Mouse (Mus musculus) forebrain, embryonic 12.5 days (tissue): ENCODE data around the gene Mlxipl. TPM values are rescaled to one million over a fixed set of nuclear protein-coding genes. Genes with fewer than 3 reads are reported as not detected.
A peak's percentile ranks its signal among the peaks of the same experiment; 100 is the strongest.

Source experiments
- ATAC-seq: fragments of 200-750 bp; cut with Nextera tagmentation; 2 replicates; pipeline ENCODE4 v1.8.0; 2017; ENCODE audit warnings: moderate TSS enrichment; ENCODE audit not compliant: low FRiP score
- H3K27ac ChIP-seq: fragments of 300-500 bp; sonication (generic); 2 replicates; pipeline ENCODE4 v1.5.1; 2016; ENCODE audit warnings: mild to moderate bottlenecking
- H3K27me3 ChIP-seq: fragments of 300-500 bp; sonication (generic); 2 replicates; pipeline ENCODE4 v1.6.1; 2016; ENCODE audit warnings: mild to moderate bottlenecking
- H3K36me3 ChIP-seq: fragments of 300-500 bp; sonication (generic); replicated peaks from 2 replicates; pipeline ENCODE4 v1.6.1; 2016; ENCODE audit warnings: mild to moderate bottlenecking
- H3K4me1 ChIP-seq: fragments of 300-500 bp; sonication (generic); 2 replicates; pipeline ENCODE4 v1.6.1; 2016
- H3K4me2 ChIP-seq: fragments of 300-500 bp; sonication (generic); 2 replicates; pipeline ENCODE4 v1.6.1; 2016; ENCODE audit warnings: mild to moderate bottlenecking, moderate library complexity
- H3K4me3 ChIP-seq: fragments of 300-500 bp; sonication (generic); replicated peaks from 2 replicates; pipeline ENCODE4 v1.5.1; 2016; ENCODE audit warnings: mild to moderate bottlenecking
- H3K9ac ChIP-seq: fragments of 300-500 bp; sonication (generic); 2 replicates; pipeline ENCODE4 v1.6.1; 2016; ENCODE audit warnings: mild to moderate bottlenecking
- H3K9me3 ChIP-seq: fragments of 300-500 bp; sonication (generic); 2 replicates; pipeline ENCODE4 v1.6.1; 2016
- WGBS: fragments of 180-500 bp; shearing (Covaris S2); methylation state at CpG from one replicate; pipeline ENCODE4 v1.1.7; 2016; 5-methylcytosine and 5-hydroxymethylcytosine counted together
- polyA plus RNA-seq: library from polyadenylated mRNA; unstranded; fragments of >200 nt; fragmentation: Nextera tagmentation; extraction: Ambion mirVana; gene quantifications from 2 replicates; pipeline ENCODE4 v1.2.1, GENCODE M21; 2016

Gene Mlxipl
- polyA plus RNA-seq, 1 experiment from 2014 or later: 2.7 TPM

DNA sequence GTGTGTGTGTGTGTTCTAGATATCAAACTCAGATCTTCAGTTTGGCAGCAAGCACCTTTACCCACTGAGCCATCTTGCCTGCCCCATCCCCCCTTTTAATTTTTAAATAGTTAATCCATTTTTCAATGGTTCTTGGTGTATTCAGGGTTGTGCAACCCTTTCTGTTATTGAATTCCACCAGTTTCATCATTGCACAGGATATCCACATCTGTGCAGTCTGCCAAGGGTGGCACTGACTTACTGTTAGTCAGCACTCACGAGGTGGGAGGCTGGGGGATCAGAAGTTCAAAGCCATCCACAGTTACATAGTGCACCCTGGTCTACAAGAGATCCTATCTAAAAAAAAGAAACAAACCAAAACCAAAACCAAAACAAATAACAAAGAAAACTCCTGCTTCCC is 11.3 kb downstream of the Mlxipl start:
- no peak overlapping the region for H3K4me2 ChIP-seq
- ATAC-seq: no peak
- H3K4me3 ChIP-seq: no peak overlapping the region
- no peaks in the 10 kb centered on the region for H3K9me3 ChIP-seq
- no peak overlapping the region for H3K27ac ChIP-seq
- no peaks in the 10 kb centered on the region for H3K36me3 ChIP-seq
- H3K9ac ChIP-seq: no peak overlapping the region
- peaks cover 16% of the 10 kb centered on the region for H3K27me3 ChIP-seq
- 74% methylated on average over 1 of the region's 1 CpGs for WGBS
- no peaks in the 10 kb centered on the region for H3K4me1 ChIP-seq

DNA sequence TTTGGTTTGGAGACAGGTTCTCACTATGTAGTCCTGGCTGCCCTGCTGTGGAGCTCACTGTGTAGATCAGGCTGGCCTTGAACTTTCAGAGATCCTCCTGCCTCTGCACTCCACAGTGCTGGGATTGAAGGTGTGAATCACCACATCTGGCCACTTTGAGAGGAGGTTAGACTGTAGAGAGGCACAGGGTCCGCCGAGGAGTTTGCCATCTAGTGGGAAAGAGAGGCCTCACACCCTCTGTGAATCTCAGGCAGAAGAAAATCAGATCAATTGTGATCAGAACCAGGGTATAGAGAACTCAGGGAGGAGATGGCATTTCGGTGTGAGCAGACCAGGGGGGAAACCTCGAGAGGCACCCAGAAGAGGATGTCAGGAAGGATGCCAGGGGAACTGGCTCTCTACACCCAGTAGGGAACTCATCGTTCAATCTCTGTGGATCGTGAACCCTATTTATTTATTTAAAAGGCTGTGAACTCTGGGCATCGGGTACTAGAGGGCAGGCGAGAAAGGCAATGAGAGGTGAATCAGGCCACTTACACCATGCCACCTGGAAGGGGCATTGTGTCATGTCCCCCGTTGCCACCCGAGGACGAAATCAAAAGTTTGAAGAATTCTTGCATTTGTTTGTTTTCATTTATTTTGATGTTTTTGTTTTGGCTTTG is 14.4 kb downstream of the Mlxipl start:
- Histone ChIP-seq H3K4me3 (no peak overlapping the region), H3K9me3 (no peaks in the 10 kb centered on the region), H3K4me1 (peaks cover 16% of the 10 kb centered on the region), H3K36me3 (no peaks in the 10 kb centered on the region), H3K27me3 (peaks cover 46% of the 10 kb centered on the region), H3K27ac (no peak overlapping the region), H3K9ac (no peak overlapping the region), H3K4me2 (no peak overlapping the region)
- WGBS: 69% methylated on average over 11 of the region's 11 CpGs
- ATAC-seq: no peak

- Histone ChIP-seq H3K9ac (peak overlapping the region; percentile 49; the same call in 1 of the 2 replicates), H3K4me2 (peak overlapping the region; percentile 79), H3K27me3 (peaks cover 68% of the 10 kb centered on the region), H3K9me3 (no peaks in the 10 kb centered on the region), H3K4me1 (peaks cover 16% of the 10 kb centered on the region), H3K36me3 (no peaks in the 10 kb centered on the region), H3K27ac (no peak overlapping the region), H3K4me3 (peak overlapping the region; percentile 49)
- ATAC-seq: peak; percentile 94
- WGBS: under 1% methylated on average over 48 of the region's 48 CpGs
Measured at GRCm38 (mm10) chr5:135106758-135107256, 17.1 kb downstream of the Mlxipl start.

GRCm38 (mm10) chr5:135107521-135108501 is 18.1 kb downstream of the Mlxipl start:
- H3K4me1 ChIP-seq: peaks cover 16% of the 10 kb centered on the region
- H3K27ac ChIP-seq: no peak overlapping the region
- ATAC-seq: no peak
- peaks cover 68% of the 10 kb centered on the region for H3K27me3 ChIP-seq
- H3K4me3 ChIP-seq: peak overlapping the region; percentile 49
- no peak overlapping the region for H3K9ac ChIP-seq
- H3K9me3 ChIP-seq: no peaks in the 10 kb centered on the region
- 12% methylated on average over 40 of the region's 40 CpGs for WGBS
- H3K36me3 ChIP-seq: no peaks in the 10 kb centered on the region
- H3K4me2 ChIP-seq: peak overlapping the region; percentile 79

DNA sequence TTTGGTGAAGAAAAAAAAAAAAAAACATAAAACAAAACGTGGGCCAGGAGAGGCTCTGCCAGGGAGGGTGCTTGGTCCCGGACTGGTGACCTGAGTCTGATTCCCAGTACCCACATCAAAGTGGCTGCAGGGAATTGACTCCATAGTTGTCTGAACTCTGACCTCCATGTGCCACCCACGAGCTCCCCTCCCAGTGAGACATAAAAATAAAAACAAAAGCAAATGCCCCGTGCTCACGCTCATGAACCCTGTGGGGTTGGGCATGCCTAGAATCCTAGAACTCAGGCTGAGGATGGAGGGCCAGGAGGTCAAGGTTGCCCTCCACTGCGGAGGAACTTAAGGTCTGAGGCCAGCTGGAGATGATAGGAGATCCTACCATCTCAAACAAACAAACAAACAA is 19.3 kb downstream of the Mlxipl start:
- peaks cover 16% of the 10 kb centered on the region for H3K4me1 ChIP-seq
- no peaks in the 10 kb centered on the region for H3K9me3 ChIP-seq
- no peak overlapping the region for H3K4me2 ChIP-seq
- 64% methylated on average over 6 of the region's 6 CpGs for WGBS
- no peak overlapping the region for H3K9ac ChIP-seq
- H3K36me3 ChIP-seq: no peaks in the 10 kb centered on the region
- H3K27me3 ChIP-seq: peaks cover 68% of the 10 kb centered on the region
- H3K4me3 ChIP-seq: no peak overlapping the region
- no peak overlapping the region for H3K27ac ChIP-seq
- ATAC-seq: no peak

DNA sequence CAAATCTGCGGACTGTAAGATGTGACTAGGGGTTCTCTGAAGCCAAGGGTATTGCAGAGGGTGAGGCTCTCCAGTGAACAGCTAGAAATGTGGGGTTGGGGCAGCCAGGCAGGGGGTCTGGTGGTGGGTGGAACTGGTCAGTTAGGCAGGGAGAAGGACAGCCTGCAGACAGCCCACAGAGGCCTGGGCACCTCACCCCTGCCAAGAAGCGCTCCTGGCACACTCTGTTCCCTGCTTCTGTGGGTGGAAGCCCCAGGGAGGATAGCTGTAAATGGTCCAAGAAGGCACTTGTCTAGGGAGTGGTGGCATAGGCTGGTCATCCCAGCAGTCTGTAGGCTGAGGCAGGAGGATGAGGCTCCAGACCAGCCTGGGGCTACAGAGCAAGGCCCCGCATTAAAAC is 19.7 kb downstream of the Mlxipl start:
- H3K4me1 ChIP-seq: peaks cover 16% of the 10 kb centered on the region
- peaks cover 65% of the 10 kb centered on the region for H3K27me3 ChIP-seq
- H3K27ac ChIP-seq: no peak overlapping the region
- H3K9ac ChIP-seq: no peak overlapping the region
- 88% methylated on average over 3 of the region's 3 CpGs for WGBS
- no peaks in the 10 kb centered on the region for H3K9me3 ChIP-seq
- no peak for ATAC-seq
- H3K4me3 ChIP-seq: no peak overlapping the region
- H3K36me3 ChIP-seq: no peaks in the 10 kb centered on the region
- no peak overlapping the region for H3K4me2 ChIP-seq

DNA sequence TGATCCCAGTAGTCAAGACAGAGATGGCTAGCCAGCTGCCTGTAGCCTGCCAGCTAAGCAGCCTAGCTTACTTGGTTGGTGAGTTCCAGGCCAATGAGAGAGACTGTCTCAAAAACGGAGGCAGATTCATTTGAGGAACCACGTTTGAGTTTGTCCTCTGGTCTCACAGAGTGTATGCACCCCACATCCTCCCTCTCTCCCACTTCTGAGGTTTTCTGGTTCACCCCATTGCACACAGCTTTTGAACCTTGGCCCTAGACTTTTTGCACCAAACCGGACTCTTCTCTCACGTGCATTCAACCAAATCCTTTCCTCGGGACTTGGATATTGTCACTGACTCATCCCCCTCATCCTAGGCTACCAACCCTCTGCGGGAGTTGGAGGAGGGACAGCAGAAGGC is 20.3 kb downstream of the Mlxipl start:
- H3K9ac ChIP-seq: no peak overlapping the region
- ATAC-seq: no peak
- H3K4me1 ChIP-seq: peaks cover 16% of the 10 kb centered on the region
- WGBS: 72% methylated on average over 6 of the region's 6 CpGs
- no peaks in the 10 kb centered on the region for H3K36me3 ChIP-seq
- peaks cover 60% of the 10 kb centered on the region for H3K27me3 ChIP-seq
- H3K4me2 ChIP-seq: no peak overlapping the region
- no peak overlapping the region for H3K27ac ChIP-seq
- no peaks in the 10 kb centered on the region for H3K9me3 ChIP-seq
- H3K4me3 ChIP-seq: no peak overlapping the region

DNA sequence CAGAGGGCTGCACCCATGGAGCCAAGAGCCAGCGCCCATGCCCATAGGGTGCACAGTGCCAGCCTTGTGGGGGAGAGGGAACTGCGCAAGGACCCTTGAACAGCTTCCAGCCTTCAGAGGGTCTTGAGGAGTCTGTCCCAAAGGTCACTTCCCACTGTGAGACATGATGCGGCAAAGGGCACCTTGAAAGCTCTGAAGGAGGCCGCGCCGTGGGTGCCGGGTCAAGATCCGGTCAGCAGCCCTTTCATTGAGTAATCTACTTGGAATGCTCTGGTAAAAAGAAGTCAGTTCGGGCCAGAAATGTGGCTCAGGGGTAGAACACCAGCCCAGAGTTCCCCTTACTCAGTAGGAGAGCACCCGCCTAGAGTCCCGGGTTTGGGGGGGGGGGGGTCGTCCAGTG is 24.1 kb downstream of the Mlxipl start:
- H3K36me3 ChIP-seq: no peaks in the 10 kb centered on the region
- no peak overlapping the region for H3K9ac ChIP-seq
- H3K27ac ChIP-seq: no peak overlapping the region
- WGBS: 83% methylated on average over 12 of the region's 12 CpGs
- no peak for ATAC-seq
- 0 out of 2 replicates have a peak, but pooled peaks cover 2% of the 10 kb centered on the region for H3K4me1 ChIP-seq
- H3K27me3 ChIP-seq: peaks cover 25% of the 10 kb centered on the region
- H3K4me3 ChIP-seq: no peak overlapping the region
- no peak overlapping the region for H3K4me2 ChIP-seq
- no peaks in the 10 kb centered on the region for H3K9me3 ChIP-seq

GRCm38 (mm10) chr5:135115241-135115640 is 25.6 kb downstream of the Mlxipl start:
- H3K36me3 ChIP-seq: no peaks in the 10 kb centered on the region
- H3K27ac ChIP-seq: no peak overlapping the region
- 87% methylated on average over 8 of the region's 8 CpGs for WGBS
- H3K4me1 ChIP-seq: 0 out of 2 replicates have a peak, but pooled peaks cover 3% of the 10 kb centered on the region
- ATAC-seq: no peak
- no peak overlapping the region for H3K4me2 ChIP-seq
- peaks cover 10% of the 10 kb centered on the region for H3K27me3 ChIP-seq
- no peak overlapping the region for H3K9ac ChIP-seq
- H3K4me3 ChIP-seq: no peak overlapping the region
- H3K9me3 ChIP-seq: no peaks in the 10 kb centered on the region

DNA sequence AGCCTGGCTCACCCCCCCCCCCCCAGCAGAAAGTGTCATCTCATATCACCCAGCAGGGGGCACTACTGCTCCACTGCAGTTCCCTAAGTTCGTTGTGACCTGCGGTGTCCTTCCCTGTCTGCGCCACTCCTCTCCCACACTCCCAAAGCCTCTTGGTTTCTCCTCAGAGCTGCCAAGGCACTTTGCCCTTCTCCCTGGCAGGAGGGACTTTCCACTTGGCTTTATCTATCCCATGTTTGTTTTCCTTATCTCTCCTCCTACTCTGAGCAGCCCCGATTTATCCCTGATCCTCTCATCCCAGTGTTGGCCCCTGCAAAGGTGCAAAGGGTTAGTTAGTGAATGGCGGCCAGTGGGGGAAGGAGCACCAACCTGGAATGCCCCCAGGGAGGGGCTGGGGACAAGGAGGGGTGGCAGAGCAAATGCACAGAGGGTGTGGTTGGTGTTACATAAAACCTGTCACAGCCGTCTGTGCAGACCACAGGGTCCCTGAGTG is 28.9 kb downstream of the Mlxipl start:
- no peaks in the 10 kb centered on the region for H3K36me3 ChIP-seq
- H3K9me3 ChIP-seq: no peaks in the 10 kb centered on the region
- no peak for ATAC-seq
- H3K4me1 ChIP-seq: 0 out of 2 replicates have a peak, but pooled peaks cover 3% of the 10 kb centered on the region
- H3K27me3 ChIP-seq: peaks cover 17% of the 10 kb centered on the region
- H3K27ac ChIP-seq: no peak overlapping the region
- WGBS: 32% methylated on average over 6 of the region's 6 CpGs
- no peak overlapping the region for H3K4me2 ChIP-seq
- no peak overlapping the region for H3K4me3 ChIP-seq
- no peak overlapping the region for H3K9ac ChIP-seq

DNA sequence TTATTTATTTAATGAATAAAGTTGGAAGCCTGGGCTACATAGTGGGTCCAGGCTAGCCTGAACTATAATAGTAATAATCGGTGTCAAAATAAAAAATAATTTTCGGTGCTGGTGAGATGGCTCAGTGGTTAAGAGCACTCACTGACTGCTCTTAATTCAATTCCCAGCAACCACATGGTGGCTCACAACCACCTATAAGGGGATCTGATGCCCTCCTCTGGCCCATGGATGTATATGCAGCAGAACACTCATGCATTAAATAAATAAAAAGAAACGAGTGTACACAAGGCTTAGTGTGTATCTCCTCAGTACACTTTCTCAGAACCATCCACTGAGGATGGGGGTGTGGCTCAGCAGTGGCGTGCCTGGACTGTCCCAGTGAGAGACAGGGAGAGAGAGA is 31.1 kb downstream of the Mlxipl start:
- Histone ChIP-seq H3K4me3 (no peak overlapping the region), H3K4me1 (0 out of 2 replicates have a peak, but pooled peaks cover 3% of the 10 kb centered on the region), H3K4me2 (no peak overlapping the region), H3K9me3 (no peaks in the 10 kb centered on the region), H3K27me3 (peaks cover 17% of the 10 kb centered on the region), H3K36me3 (no peaks in the 10 kb centered on the region), H3K9ac (no peak overlapping the region), H3K27ac (no peak overlapping the region)
- ATAC-seq: no peak
- WGBS: 66% methylated on average over 4 of the region's 4 CpGs

GRCm38 (mm10) chr5:135126121-135126520 is 36.4 kb downstream of the Mlxipl start:
- Histone ChIP-seq H3K9ac (no peak overlapping the region), H3K4me3 (no peak overlapping the region), H3K9me3 (no peaks in the 10 kb centered on the region), H3K27me3 (peaks cover 21% of the 10 kb centered on the region), H3K4me1 (no peaks in the 10 kb centered on the region), H3K27ac (no peak overlapping the region), H3K4me2 (no peak overlapping the region), H3K36me3 (no peaks in the 10 kb centered on the region)
- ATAC-seq: no peak
- 60% methylated on average over 6 of the region's 6 CpGs for WGBS
